Mouse (Mus musculus): ENCODE data around the gene Icam1. TPM values are rescaled to one million over a fixed set of nuclear protein-coding genes. Genes with fewer than 3 reads are reported as not detected.
A peak's percentile ranks its signal among the peaks of the same experiment; 100 is the strongest.
"Not testable (repeated sequence)": the region's sequence is repeated elsewhere in the genome, so short reads cannot be mapped to it uniquely, and the experiment has no call there.

Icam1 gene
- total RNA-seq, 1 experiment from 2014 or later: 14.8 TPM

- ATAC-seq (replicated peaks; ENCODE audit: low read depth, poor library complexity, severe bottlenecking): no peak
Measured at GRCm38 (mm10) chr9:20990861-20991260, 24.9 kb upstream of the Icam1 start.

GRCm38 (mm10) chr9:20991587-20991986 is 24.2 kb upstream of the Icam1 start:
- no peak for ATAC-seq (replicated peaks; ENCODE audit: low read depth, poor library complexity, severe bottlenecking)

- no peak for ATAC-seq (replicated peaks; ENCODE audit: low read depth, poor library complexity, severe bottlenecking)
Measured at GRCm38 (mm10) chr9:20993165-20993898, 22.5 kb upstream of the Icam1 start.

- no peak for ATAC-seq (replicated peaks; ENCODE audit: low read depth, poor library complexity, severe bottlenecking)
Measured at GRCm38 (mm10) chr9:20995069-20995468, 20.7 kb upstream of the Icam1 start.

- peak; percentile 87 for ATAC-seq (replicated peaks; ENCODE audit: low read depth, poor library complexity, severe bottlenecking)
Measured at GRCm38 (mm10) chr9:20997065-20997464, 18.7 kb upstream of the Icam1 start.

GRCm38 (mm10) chr9:20998337-20998736 is 17.4 kb upstream of the Icam1 start:
- ATAC-seq (replicated peaks; ENCODE audit: low read depth, poor library complexity, severe bottlenecking): not testable (repeated sequence)

- no peak for ATAC-seq (replicated peaks; ENCODE audit: low read depth, poor library complexity, severe bottlenecking)
Measured at GRCm38 (mm10) chr9:21000811-21001210, 15.0 kb upstream of the Icam1 start.

- no peak for ATAC-seq (replicated peaks; ENCODE audit: low read depth, poor library complexity, severe bottlenecking)
Measured at GRCm38 (mm10) chr9:21001651-21002200, 14.1 kb upstream of the Icam1 start.

- ATAC-seq (replicated peaks; ENCODE audit: low read depth, poor library complexity, severe bottlenecking): 0 out of 2 replicates have a peak, but pooled peaks have one; percentile 9
Measured at GRCm38 (mm10) chr9:21002270-21002626, 13.5 kb upstream of the Icam1 start.

GRCm38 (mm10) chr9:21002627-21003551 is 12.9 kb upstream of the Icam1 start, which contains the start of gene Mrpl4:
Gene Mrpl4 (plus strand): TSS chr9:21002738.
- peak; percentile 92 for ATAC-seq (replicated peaks; ENCODE audit: low read depth, poor library complexity, severe bottlenecking)

- no peak for ATAC-seq (replicated peaks; ENCODE audit: low read depth, poor library complexity, severe bottlenecking)
Measured at GRCm38 (mm10) chr9:21007313-21007952, 8.4 kb upstream of the Icam1 start.

GRCm38 (mm10) chr9:21008007-21008406 is 7.8 kb upstream of the Icam1 start:
- ATAC-seq (replicated peaks; ENCODE audit: low read depth, poor library complexity, severe bottlenecking): 0 out of 2 replicates have a peak, but pooled peaks have one; percentile 31

GRCm38 (mm10) chr9:21010362-21010761 is 5.4 kb upstream of the Icam1 start:
- no peak for ATAC-seq (replicated peaks; ENCODE audit: low read depth, poor library complexity, severe bottlenecking)

GRCm38 (mm10) chr9:21010939-21011541 is 4.7 kb upstream of the Icam1 start:
- ATAC-seq (replicated peaks; ENCODE audit: low read depth, poor library complexity, severe bottlenecking): not testable (repeated sequence)

GRCm38 (mm10) chr9:21011846-21012312 is 3.9 kb upstream of the Icam1 start:
- ATAC-seq (replicated peaks; ENCODE audit: low read depth, poor library complexity, severe bottlenecking): no peak

- ATAC-seq (replicated peaks; ENCODE audit: low read depth, poor library complexity, severe bottlenecking): no peak
Measured at GRCm38 (mm10) chr9:21012368-21012767, 3.4 kb upstream of the Icam1 start.

GRCm38 (mm10) chr9:21014691-21015570 is 854 bp upstream of the Icam1 start:
- peak; percentile 75 for ATAC-seq (replicated peaks; ENCODE audit: low read depth, poor library complexity, severe bottlenecking)

GRCm38 (mm10) chr9:21016331-21017176 is 769 bp downstream of the Icam1 start:
- ATAC-seq (replicated peaks; ENCODE audit: low read depth, poor library complexity, severe bottlenecking): 0 out of 2 replicates have a peak, but pooled peaks have one; percentile 9

All from common myeloid progenitor, adult 5-6 weeks (primary cell).